Mouse (Mus musculus) neural tube, embryonic 14.5 days (tissue): ENCODE measurements at regions not wholly inside any gene's neighbourhood (a gene's known extent, or its start where the extent isn't known, plus 50 kb on each side); places are given as distances from the start of the nearest gene placed in this dataset.

Experiments
- ATAC-seq: fragments of 200-750 bp; cut with Nextera tagmentation; 2 replicates; pipeline ENCODE4 v1.8.0; 2017; ENCODE audit warnings: low read depth, mild to moderate bottlenecking, moderate TSS enrichment, moderate library complexity
- H3K27ac ChIP-seq: fragments of 300-500 bp; sonication (generic); 2 replicates; pipeline ENCODE4 v1.5.1; 2014; ENCODE audit warnings: low read depth, mild to moderate bottlenecking, control low read depth, low read length, moderate library complexity, mixed read lengths
- H3K27me3 ChIP-seq: fragments of 300-500 bp; sonication (generic); 2 replicates; pipeline ENCODE4 v1.6.1; 2014; ENCODE audit warnings: low read length; ENCODE audit not compliant: control insufficient read depth, insufficient read depth
- H3K36me3 ChIP-seq: fragments of 300-500 bp; sonication (generic); 2 replicates; pipeline ENCODE4 v1.6.1; 2014; ENCODE audit warnings: low read length, mixed read lengths; ENCODE audit not compliant: control insufficient read depth, insufficient read depth
- H3K4me1 ChIP-seq: fragments of 300-500 bp; sonication (generic); 2 replicates; pipeline ENCODE4 v1.6.1; 2014; ENCODE audit warnings: low read length; ENCODE audit not compliant: control insufficient read depth, insufficient read depth
- H3K4me2 ChIP-seq: fragments of 300-500 bp; sonication (generic); 2 replicates; pipeline ENCODE4 v1.6.1; 2014; ENCODE audit warnings: mild to moderate bottlenecking, low read depth, low read length, control low read depth
- H3K4me3 ChIP-seq: fragments of 300-500 bp; sonication (generic); 2 replicates; pipeline ENCODE4 v1.5.1; 2014; ENCODE audit warnings: low read depth, low read length, control low read depth, mixed read lengths
- H3K9ac ChIP-seq: fragments of 300-500 bp; sonication (generic); replicated peaks from 2 replicates; pipeline ENCODE4 v1.6.1; 2014; ENCODE audit warnings: low read depth, mild to moderate bottlenecking, control low read depth, low read length, mixed read lengths
- H3K9me3 ChIP-seq: fragments of 300-500 bp; sonication (generic); 2 replicates; pipeline ENCODE4 v1.6.1; 2016; ENCODE audit warnings: low read length; ENCODE audit not compliant: control insufficient read depth
- WGBS: fragments of 180-500 bp; shearing (Covaris S2); extraction: QIAGEN DNeasy Blood & Tissue Kit; methylation state at CpG from one replicate; pipeline ENCODE4 v1.1.7; 2014; 5-methylcytosine and 5-hydroxymethylcytosine counted together

GRCm38 (mm10) chr3:38564364-38564763, 79.7 kb upstream of the Ankrd50 start:
- ATAC-seq = 0 out of 2 replicates have a peak, but pooled peaks have one; percentile 44
- Histone ChIP-seq H3K27me3 (no peaks in the 10 kb centered on the region), H3K4me3 (no peak overlapping the region), H3K4me2 (no peak overlapping the region), H3K27ac (no peak overlapping the region), H3K4me1 (peaks cover 7% of the 10 kb centered on the region; the same call in 1 of the 2 replicates), H3K9ac (no peak overlapping the region), H3K36me3 (no peaks in the 10 kb centered on the region), H3K9me3 (no peaks in the 10 kb centered on the region)
- WGBS = 34% methylated on average over 2 of the region's 2 CpGs

DNA sequence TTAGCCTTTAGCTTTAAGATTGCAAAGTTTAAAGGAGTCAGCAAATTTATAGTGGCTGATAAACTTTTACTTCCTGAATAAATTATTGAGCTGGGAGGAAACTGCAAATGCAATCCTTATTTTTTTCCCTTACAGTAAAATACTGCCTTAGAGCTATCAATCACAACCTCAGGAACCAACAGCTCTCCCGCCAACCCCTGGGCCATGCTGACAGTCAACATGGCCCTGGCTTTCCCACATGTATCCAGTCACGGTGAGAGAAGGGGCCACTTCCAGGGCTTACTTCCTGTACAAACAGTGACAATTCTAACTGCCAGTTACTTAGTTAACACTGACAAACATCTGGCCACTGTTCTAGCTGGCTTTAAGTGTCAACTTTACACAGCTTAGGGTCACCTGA, 76.5 kb upstream of the Ankrd50 start:
- peaks cover 4% of the 10 kb centered on the region; the same call in 1 of the 2 replicates for H3K4me1 ChIP-seq
- H3K9ac ChIP-seq = no peak overlapping the region
- WGBS = 71% methylated on average over 2 of the region's 2 CpGs
- no peak overlapping the region for H3K4me3 ChIP-seq
- H3K36me3 ChIP-seq = no peaks in the 10 kb centered on the region
- no peak overlapping the region for H3K27ac ChIP-seq
- no peak overlapping the region for H3K4me2 ChIP-seq
- H3K27me3 ChIP-seq = no peaks in the 10 kb centered on the region
- no peaks in the 10 kb centered on the region for H3K9me3 ChIP-seq
- ATAC-seq = no peak

- no peak for ATAC-seq
- Histone ChIP-seq H3K9ac (no peak overlapping the region), H3K27me3 (no peaks in the 10 kb centered on the region), H3K9me3 (no peaks in the 10 kb centered on the region), H3K4me2 (no peak overlapping the region), H3K4me3 (no peak overlapping the region), H3K36me3 (no peaks in the 10 kb centered on the region), H3K27ac (no peak overlapping the region), H3K4me1 (no peaks in the 10 kb centered on the region)
- WGBS = 95% methylated on average over 5 of the region's 5 CpGs
These were observed 71.3 kb upstream of the Ankrd50 start for GRCm38 (mm10) chr3:38555939-38556338.

- Histone ChIP-seq H3K9me3 (no peaks in the 10 kb centered on the region), H3K4me3 (no peak overlapping the region), H3K27ac (peak overlapping the region; percentile 16; the same call in 1 of the 2 replicates), H3K27me3 (no peaks in the 10 kb centered on the region), H3K4me1 (no peaks in the 10 kb centered on the region), H3K9ac (no peak overlapping the region), H3K4me2 (no peak overlapping the region), H3K36me3 (no peaks in the 10 kb centered on the region)
- 22% methylated on average over 4 of the region's 4 CpGs for WGBS
- ATAC-seq = peak; percentile 86
These were observed 68.9 kb upstream of the Ankrd50 start for GRCm38 (mm10) chr3:38553470-38554043.

DNA sequence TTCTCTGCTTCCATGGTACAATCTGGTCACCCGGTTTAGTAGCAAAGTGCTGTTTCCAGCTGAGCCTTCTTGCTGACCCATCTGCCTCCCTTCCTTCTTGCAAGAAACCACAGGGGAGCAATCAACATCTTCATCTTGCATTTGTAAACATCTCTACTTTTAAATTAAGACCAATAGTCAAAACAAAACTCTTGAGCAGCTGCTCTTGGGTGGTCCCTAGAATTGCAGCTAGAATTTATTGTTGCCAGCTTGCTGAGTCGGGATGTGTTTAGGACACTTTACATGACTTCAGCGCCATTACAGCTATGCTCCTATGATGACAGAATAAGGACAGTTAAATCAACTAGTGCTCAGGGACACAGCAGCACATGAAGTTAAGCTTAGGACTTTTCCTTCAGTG, 62.4 kb upstream of the Ankrd50 start:
- Histone ChIP-seq H3K9ac (no peak overlapping the region), H3K4me1 (no peaks in the 10 kb centered on the region), H3K27me3 (no peaks in the 10 kb centered on the region), H3K4me3 (no peak overlapping the region), H3K36me3 (no peaks in the 10 kb centered on the region), H3K4me2 (no peak overlapping the region), H3K27ac (no peak overlapping the region), H3K9me3 (no peaks in the 10 kb centered on the region)
- ATAC-seq = no peak
- 53% methylated on average over 3 of the region's 3 CpGs for WGBS

DNA sequence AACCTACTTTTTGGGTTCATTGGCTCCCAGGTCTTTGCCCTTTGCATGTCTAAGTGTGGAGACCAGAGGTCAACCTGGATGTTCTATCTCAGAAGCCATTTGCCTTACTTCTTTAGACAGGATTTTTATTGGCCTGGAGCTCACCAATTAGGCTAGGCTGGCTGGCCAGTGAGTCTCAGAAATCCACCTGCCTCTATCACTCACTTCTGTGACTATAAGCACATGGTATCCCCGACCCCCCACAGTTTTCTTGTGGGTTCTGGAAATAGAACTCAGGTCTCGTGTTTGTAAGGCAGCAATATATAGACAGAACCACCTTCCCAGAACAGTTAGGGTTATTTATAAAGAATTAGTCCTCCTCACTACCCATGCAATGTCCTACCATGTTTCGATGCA, 60.9 kb upstream of the Ankrd50 start:
- H3K9me3 ChIP-seq = no peaks in the 10 kb centered on the region
- H3K4me1 ChIP-seq = no peaks in the 10 kb centered on the region
- no peak for ATAC-seq
- no peak overlapping the region for H3K27ac ChIP-seq
- H3K4me3 ChIP-seq = no peak overlapping the region
- no peaks in the 10 kb centered on the region for H3K36me3 ChIP-seq
- WGBS = 82% methylated on average over 3 of the region's 3 CpGs
- no peak overlapping the region for H3K9ac ChIP-seq
- no peaks in the 10 kb centered on the region for H3K27me3 ChIP-seq
- no peak overlapping the region for H3K4me2 ChIP-seq

DNA sequence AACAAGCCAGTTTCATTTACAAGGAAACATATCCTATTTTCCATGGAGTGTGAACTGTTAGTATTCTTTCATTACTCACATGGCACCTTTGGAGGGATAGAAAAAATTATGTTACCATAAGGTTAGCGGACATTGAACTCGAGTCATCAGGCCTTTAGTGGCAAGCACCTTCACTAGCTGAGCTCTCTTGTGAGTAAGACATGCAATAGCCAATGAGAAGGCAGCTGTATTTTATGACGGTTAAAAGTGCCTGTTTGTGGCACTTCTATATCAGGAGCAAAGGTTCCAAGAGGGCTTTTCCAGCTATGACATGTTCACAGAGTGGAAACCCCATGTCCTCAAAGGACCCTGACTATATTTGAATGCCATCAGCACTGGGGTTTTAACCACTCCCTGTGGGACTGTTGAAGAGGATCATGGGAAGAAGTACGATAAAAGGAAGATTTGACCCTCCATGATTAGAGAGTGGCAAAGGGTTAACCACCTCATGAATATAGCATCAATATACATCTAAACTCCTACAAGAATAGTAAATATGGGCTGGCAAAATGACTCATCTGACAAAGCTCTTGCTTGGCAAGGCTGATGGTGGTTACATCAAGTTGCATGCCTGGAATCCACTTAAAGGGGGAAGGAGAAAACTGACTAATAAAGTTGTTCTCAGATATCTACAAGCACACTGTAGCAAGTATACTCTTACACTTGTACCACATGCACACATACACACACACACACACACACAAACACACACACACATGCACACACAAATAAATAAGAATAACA, 60.3 kb upstream of the Ankrd50 start:
- H3K4me2 ChIP-seq = no peak overlapping the region
- no peak for ATAC-seq
- H3K9ac ChIP-seq = no peak overlapping the region
- no peak overlapping the region for H3K27ac ChIP-seq
- no peaks in the 10 kb centered on the region for H3K4me1 ChIP-seq
- 86% methylated on average over 4 of the region's 4 CpGs for WGBS
- H3K4me3 ChIP-seq = no peak overlapping the region
- H3K36me3 ChIP-seq = no peaks in the 10 kb centered on the region
- H3K9me3 ChIP-seq = no peaks in the 10 kb centered on the region
- H3K27me3 ChIP-seq = no peaks in the 10 kb centered on the region

DNA sequence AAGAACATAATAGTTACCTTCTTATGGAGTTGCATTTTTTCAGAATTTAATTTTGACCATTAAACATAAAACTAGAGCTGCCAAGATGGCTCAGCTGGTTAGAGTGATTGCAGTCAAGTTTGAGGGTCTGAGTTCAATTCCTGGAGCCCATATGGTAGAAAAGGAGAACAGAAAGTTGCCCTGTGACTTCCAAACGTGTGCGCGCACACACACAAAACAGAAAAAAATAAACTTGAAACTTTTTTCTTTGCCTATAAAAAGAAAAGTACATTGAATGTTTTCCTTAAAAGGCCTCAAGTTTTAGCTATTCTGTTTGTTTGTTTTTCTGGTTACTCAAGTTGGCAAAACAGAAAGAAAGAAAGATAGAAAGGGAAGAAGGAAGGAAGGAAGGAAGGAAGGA, 59.2 kb upstream of the Ankrd50 start:
- WGBS = 92% methylated on average over 3 of the region's 3 CpGs
- H3K9me3 ChIP-seq = no peaks in the 10 kb centered on the region
- no peaks in the 10 kb centered on the region for H3K4me1 ChIP-seq
- ATAC-seq = no peak
- H3K4me2 ChIP-seq = no peak overlapping the region
- H3K4me3 ChIP-seq = no peak overlapping the region
- H3K27ac ChIP-seq = no peak overlapping the region
- H3K36me3 ChIP-seq = no peaks in the 10 kb centered on the region
- no peak overlapping the region for H3K9ac ChIP-seq
- H3K27me3 ChIP-seq = no peaks in the 10 kb centered on the region

DNA sequence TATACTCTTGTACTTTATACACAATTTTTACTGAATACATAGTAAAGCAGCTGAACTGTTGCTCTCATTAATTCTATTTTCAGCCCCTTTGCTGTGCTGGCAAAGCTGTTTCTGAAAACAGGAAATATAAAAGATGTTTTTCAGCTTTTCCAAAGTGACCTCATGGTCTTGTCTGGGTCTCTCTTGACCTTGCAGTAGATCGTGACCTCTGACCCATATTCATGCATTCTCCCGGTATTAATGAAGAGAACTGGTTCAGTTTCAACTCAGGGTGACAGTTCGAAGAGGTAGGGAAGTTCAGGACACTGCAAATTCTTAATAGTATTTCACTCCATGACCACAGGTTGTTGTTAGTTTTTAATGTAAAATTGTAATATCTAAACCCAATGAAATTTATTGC, 56.7 kb upstream of the Ankrd50 start:
- no peaks in the 10 kb centered on the region for H3K9me3 ChIP-seq
- no peaks in the 10 kb centered on the region for H3K36me3 ChIP-seq

More for the DNA sequence above, 56.7 kb upstream of the Ankrd50 start:
- Histone ChIP-seq H3K27ac (no peak overlapping the region), H3K9ac (no peak overlapping the region), H3K4me3 (no peak overlapping the region), H3K4me2 (no peak overlapping the region), H3K27me3 (no peaks in the 10 kb centered on the region), H3K4me1 (no peaks in the 10 kb centered on the region)
- 82% methylated on average over 3 of the region's 3 CpGs for WGBS
- no peak for ATAC-seq
